Mouse (Mus musculus): ENCODE data around the gene Tmcc1.
"Not testable (repeated sequence)": the region's sequence is repeated elsewhere in the genome, so short reads cannot be mapped to it uniquely, and the experiment has no call there.

Gene Tmcc1

DNA sequence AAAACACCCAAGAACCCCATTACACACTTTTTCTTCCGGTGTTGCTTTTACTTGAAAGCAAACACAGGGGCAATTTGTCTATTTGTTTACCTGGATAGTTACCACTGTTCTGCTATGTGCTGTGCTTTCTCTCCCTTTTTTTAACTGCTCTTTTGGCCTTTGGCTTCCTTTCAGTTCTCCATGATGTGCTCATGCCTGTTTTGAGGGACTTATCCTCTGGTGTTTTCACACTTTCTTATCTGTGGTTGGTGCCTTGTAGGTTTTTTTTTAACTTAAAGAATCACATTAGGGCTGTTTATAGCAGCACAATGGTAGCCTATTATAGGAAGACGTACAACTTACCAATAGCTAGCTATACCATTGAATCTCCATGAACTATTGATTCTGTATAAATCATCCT is 51.6 kb downstream of the Tmcc1 start:
- no peak for DNase-seq

DNA sequence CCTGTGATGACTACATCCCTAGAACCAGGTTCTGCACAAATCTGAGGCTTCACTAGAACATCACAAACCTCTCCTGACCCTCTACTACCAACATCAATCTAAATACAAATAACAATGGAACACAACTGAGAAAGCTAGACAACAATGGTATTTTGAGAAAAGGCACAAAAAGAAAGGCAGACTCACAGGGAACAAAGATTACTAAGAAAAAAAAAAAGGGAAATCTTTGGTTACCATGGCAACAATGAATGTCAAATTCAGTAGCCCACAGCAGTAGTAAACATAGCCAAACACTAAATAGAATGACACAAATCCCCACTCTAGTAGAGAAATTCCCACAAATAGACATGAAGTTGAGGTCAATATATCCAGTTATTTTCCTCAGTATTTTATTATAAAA is 52.5 kb downstream of the Tmcc1 start:
- no peak for DNase-seq

DNA sequence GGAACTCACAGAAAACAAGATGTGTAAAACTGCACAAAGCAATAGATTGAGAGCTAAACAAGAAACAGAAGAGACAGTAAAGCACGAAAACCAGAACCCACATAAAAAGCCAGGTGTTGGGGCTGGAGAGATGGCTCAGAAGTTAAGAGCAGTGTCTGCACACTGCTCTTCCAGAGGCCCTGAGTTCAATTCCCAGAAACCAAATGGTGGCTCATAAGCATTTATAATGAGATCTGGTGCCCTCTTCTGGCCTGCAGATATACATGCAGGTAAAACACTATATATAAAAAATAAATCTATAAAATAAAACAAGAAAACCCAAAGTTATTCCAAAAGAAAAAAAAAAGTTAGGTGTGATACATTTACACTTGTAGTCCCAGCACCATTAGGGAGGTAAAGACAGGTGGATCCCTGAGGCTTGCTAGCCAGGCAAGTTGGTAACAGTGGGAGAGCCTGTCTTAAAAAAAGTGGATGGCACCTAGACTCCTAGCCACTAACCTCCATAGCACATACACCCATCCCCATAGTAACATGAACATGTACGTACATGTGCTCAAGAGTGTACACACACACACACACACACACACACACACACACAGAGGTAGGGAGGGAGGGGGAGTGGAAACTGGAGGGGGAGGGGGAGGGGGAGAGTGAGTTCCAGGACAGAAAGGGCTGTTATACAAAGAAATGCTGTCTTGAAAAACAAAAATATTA is 54.0 kb downstream of the Tmcc1 start:
- no peak for DNase-seq

DNA sequence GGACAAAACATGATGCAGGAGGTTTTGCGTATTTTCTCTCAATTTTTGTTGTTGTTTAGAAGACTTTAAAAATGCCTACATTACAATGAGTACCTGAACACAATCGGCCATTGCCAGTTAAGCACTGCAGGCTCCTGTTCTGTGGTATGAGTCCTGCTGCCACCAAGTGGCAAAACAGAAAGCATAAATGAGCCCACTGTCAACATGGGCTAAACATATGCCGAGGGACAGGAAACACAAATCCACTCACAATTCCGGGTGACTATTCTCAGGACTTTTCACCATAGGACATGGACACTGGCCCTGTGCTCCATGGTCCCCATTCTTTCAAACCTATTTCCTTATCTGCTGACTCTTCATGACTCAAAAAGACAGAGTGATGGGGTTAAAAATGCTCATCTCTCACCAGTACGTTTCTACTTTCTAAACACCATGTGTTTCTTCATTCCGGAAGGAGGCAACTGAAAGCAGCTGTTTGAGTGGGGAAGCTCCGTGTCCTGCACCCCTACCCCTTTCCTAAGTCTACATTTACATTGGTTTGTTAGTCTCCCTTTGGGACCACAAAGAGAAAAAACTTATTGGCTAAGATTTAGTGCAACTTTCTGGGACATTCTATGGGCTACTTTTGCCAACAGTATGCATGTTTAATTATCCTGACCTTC is 57.2 kb downstream of the Tmcc1 start:
- peak; percentile 25 to 50 for DNase-seq

DNA sequence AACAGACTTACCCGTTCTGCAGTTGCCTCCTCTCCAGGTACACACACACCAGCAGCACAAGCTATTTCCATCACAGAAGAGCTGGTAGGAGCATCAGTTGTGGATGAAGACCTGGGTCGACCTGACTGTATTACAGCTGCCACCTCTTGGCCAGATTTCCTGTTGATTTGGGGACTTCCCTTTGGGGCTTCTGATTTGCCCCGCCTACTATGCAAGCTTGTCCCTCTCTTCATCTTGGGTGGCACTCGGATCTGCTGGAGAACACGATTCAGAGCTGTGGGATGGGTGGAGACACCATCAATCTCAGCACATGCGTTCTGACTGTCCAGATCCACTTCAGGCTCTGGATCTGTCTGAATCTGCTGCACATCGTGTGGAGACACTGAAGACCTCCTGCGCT is 59.5 kb downstream of the Tmcc1 start:
- DNase-seq, result no peak

DNA sequence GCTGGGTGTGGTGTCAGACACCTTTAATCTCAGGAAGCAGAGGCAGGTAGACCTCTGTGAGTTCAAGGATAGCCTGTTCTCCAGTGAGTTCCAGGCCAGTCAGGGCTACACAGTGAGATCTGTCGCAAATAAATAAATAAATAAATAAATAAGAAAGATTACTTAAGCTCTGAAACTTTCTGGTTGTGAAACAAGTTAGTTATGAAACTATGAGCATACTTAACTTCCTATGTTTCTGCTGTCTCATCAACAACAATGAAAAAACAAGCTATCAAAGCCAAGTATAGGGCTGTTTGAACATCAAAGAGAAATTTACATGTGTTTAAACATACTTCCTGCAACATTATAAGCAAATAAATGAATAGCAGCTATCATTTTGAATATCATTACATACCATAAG is 61.5 kb downstream of the Tmcc1 start:
- no peak for DNase-seq

DNA sequence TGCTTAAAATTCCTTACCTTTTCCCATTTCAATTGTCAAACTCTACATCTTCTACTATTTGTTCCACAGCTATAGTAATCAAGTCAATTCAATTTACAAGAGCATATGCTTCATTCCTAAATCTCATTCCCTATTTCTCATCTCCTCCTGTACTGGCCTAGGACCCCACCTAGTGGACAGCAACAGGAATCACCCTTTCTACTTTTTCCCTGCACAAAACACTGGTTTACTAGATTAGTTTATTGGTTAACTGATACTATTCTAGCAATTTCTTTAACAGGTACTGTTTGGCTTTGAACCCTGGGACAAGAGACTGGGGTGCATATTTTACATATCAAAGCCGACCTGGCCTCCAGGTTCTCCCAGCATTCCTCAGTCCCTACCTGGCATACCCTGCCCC is 64.6 kb downstream of the Tmcc1 start:
- DNase-seq, result peak; percentile 43 to 45

DNA sequence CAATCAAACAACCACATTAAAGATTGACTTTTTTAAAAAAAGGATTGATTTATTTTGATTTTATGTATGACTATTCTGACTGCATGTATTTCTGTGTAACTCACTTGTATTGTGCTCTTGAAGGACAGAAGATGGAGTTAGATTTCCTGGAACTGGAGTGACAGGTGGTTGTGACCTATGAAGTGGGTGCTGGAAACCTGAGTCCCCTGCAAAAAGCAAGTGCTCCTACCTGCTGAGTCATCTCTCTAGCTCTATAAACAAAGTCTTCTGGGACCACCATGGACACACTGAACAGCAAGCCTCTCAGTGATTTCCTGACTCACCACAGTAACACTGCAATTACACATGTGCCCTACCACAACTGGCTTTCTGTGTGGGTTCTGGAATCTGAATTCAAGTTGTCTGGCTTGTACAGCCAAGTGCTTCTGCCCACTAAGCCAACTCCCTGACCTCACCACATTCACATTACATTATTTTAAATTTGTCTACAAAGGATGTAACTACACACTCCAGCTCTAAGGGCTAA is 65.3 kb downstream of the Tmcc1 start:
- no peak for DNase-seq

DNA sequence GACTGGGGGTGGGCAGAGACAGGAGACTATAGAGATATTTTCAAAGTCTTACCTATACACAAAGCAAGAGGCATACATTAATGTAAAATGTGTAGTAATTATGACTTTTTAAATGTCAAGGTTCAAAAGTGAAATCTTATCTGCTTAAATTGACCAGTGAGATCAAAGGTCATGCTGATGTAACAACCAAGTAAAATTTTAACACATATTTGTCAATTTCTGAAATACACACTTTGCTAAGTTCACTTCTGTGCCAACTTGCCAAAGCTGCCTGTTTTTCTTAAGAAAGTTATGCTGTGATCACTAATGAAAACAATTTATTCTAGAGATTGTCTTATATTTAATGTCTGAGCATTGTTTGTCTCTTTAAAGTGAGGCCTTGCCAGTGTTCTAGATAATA is 66.7 kb downstream of the Tmcc1 start:
- no peak for DNase-seq

DNA sequence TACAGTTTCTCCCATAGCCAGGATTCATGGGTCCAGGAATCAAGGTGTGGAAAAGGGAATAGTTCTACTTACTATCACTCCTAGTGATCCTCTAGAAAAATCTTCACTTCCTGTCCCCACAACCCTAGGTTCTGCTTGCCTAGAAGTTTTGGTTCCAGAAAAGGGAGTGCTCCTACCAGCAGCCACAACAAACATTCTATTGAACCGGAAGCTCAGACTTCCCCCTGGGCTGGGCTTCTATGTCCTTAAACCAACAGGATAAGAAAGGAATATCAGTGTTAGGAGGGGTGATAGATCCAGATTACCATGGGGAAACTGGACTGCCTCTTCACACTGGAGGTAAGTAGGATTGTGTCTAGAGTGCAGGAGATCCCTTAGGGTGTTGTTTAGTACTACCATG is 70.4 kb downstream of the Tmcc1 start:
- DNase-seq, result no peak

DNA sequence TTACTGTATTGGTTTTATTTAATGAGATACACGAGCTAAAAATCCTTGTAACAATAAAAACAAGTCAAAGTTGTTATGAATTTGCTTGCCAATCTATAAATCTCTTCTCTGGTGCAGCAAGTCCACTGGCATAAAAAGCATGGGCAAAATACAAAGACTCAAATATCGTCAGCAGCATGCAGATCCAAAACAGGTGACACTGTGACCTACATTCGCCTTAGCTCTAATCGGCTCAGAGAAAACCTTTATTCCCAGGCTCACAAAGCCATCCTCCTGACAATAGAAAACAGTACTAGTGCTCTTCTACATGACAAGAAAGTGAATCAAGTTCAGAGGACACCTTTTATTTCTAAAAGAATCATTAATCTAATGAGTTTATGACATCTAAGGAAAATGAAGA is 73.6 kb downstream of the Tmcc1 start:
- peak; percentile 10 to 26 for DNase-seq

DNA sequence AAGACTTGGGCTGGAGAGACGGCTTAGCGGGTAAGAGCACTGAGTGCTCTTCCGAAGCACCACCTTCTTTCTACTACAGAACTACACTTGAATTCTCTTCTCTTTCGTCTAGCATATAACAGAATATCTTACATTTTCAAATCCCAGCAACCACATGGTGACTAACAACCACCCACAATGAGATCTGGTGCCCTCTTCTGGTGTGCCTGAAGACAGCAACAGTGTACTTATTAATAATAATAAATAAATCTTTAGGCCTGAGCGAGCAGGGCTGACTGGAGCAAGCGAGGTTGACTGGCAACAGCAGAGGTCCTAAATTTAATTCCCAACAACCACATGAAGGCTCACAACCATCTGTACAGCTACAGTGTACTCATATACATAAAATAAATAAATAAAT is 76.7 kb downstream of the Tmcc1 start:
- not testable (repeated sequence) for DNase-seq

DNA sequence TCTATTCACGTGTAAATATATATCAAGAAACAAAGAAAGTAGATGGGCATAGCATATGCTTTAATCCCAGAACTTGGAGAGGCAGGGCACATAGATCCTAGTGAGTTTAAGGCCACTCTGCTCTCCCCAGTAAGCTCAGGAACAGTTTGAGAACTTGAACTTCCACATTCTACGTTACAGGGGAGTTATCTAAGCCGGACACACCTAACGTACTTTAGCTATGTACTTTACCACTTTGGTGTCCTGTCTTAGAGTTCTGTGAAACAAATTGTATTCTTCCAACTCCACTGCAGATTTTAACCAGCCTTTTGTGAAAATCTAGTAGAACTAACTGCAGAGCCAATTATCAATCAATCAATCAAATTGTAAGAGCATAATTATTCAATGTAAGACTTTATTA is 82.7 kb downstream of the Tmcc1 start:
- DNase-seq, result no peak

DNA sequence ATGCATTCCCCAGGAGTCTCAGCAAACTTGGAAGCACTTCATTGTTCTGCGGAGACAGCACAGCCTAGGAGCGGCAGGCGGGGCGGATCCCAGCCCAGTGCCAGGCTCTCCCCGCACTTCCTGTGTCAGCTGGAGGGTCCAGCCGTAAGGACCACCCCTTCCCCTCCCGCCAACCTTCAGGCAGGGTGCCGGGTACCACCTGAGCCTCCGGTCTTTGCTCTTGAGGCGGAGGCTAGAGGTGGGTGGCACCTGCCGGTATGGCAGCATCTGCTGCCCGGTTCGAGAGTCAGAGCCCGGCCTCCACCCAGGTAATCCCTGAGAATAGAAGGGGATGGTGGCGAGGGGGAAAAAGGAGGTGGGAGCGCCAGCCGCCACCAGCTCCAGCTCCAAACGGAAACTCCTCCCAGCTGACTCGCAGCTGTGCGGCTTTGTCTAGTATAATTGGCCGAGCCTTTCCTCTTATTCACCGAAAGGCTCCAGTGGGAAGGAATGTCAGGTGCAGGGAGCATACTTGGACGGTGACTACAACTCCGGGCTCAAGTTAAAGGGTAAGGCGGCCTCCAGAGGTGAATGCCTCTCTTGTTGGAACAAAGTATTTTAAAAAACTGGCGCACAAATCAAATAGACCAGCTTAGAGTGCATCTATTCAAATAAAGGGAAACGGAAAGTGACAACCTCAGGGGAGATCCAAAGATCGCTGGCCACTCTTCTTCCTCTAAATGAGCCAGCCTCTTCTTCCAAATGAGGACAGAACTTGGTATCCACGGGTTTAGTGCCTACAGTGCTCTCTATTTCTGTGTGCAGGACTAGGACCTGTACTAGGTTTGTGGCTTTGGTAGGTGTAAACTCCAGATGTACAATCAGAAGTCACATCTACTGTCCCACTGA is 85.6 kb downstream of the Tmcc1 start:
- DNase-seq, result peak; percentile 16

DNA sequence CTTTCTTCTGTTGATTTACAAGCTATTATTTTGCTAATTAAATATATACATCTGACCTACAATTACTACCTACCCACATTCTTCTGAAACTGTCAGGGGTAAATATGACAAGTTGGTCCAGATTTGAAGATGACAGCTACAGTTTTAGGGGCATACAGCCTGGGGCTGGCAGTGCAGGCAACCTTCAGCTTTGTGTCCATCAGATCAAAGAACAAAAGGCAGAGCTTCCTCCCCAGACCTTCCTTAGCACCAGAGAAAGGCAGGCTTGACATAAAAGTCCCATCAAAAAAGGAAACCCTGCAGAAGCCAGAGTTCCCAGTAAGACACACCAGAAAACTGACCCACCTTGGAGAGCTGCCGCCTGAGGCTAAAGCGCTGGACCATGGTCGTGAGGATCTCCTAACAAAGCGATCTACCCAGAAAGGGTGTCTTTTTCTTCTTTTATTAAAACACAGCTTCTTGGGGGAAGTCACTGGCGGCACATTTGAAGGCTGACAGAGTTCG is 86.3 kb downstream of the Tmcc1 start:
- no peak for DNase-seq

DNA sequence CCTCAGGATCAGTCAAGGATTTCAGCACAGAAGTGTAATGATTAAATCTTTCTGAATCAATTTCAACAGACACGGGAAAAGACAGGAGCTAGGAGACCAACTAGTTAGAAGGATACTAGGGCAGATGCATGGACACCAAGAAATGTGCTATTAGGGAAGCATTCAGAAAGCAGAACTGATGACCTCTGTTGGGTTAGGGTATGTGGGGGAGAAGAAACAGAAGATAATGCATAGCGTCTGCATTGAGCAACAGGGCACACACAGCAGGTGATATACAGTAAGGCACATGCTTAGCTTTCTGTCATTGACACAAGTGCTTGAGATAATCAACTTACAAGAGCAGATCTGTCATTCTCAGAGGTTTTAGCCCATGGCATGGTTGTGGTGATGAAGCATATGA is 95.7 kb downstream of the Tmcc1 start:
- no peak for DNase-seq

DNA sequence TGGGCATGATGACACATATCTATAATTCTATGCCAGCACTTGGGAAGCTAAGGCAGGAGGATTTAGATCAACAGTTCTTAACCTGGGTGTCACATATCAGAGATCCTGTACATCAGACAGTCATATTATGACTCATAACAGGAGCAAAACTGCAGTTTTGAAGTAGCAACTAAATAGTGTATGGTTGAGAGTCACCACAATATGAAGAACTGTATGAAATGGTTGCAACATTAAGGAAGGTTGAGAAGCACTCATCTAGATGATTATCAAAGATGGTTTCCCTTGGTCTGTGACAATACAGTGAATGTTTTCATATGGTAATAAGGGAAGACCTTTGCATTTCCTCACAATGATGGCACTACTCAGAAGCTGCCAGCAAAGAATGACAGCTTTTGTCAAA is 103.9 kb downstream of the Tmcc1 start:
- no peak for DNase-seq

DNA sequence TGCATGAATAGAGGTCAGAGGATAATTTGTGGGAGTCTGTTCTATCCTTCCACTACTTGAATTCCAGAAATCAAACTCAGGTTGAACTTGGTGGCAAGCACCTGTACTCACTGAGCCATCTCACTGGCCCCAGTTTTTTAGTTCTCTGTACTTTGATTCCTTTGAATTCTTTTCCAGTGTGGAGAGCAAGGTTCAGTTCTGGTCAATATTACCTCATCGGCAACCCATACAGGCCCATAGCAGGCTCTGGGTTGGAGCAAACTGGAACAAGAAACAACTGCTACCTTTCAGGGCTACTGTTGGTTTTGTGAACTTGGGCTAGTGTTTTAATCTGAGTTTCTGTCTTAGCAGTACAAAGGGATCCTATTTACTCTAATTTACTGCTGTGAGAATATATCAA is 107.2 kb downstream of the Tmcc1 start:
- DNase-seq, result no peak

DNA sequence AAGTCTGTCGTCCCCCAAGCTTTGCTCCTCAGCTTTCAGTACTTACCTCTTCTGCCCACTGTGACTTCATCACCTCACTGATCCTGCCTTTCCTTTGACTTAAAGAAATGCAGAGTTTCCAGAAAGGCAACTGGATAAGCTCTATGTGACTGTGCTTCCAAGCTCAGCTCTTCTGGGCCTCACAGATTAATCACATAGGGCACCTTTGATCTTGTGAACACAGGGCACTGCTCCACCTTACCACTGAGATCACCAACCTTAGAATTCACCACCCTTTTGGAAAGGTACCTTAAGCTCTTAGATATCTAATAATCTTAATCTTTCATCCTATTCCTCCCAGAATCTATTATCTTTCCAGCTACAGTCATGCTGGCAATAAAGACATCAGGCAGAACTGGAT is 111.0 kb downstream of the Tmcc1 start:
- DNase-seq, result no peak

DNA sequence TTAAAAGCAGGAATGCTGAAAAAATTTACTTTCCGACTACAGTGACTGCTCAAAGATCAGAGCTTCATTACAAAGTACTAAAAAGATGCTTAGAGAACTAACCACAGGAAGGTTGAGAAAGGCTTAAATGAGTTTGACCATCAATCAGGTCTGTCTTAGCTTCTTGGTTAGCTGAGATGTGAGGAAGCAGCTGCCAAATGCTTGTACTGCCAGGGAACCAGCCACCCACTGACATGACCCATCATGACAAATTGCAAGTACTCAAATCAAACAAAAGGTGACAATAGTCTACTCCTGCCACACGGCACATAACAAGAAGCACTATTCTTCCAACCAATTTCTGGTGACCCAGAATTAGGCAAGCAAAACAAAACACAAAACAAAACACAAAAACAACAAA is 111.9 kb downstream of the Tmcc1 start:
- DNase-seq, result no peak

DNA sequence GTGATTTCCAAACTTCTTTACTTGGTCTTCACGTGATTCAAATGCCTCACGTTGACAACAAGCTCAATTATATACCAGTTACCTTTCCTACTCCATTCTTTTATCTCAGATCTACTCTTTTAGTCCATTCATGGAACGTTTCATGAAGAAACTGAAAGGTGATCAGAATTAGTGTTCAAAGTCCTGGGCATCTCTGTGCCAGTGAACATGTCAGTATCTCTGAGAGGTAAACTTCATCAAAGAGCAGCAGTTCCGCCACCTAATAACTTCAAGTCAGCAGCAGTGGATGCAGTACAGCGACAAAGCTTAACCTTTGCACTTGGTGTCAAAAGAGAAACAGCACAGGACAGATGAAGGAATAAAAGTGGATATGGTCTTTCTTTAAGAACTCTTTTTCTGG is 112.5 kb downstream of the Tmcc1 start:
- DNase-seq, result no peak

DNA sequence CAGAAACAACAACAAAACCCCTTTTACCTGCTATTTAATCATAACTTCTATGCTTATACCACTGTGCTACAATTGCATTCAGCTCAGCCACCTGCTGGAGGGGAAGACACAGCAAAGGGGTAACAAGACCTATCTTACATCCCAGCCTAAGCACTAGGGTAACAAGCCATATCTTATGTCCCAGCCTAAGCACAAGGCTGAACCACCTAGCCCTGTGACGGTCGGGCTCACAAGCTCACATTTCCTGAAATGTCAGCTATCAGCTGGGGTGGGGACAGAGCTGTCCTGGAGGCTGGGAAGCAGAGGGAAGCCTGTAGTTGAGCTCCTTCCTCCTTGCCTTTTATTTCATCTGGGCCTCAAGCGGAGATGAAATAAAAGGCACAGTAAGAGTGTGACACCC is 115.7 kb downstream of the Tmcc1 start:
- DNase-seq, result no peak

DNA sequence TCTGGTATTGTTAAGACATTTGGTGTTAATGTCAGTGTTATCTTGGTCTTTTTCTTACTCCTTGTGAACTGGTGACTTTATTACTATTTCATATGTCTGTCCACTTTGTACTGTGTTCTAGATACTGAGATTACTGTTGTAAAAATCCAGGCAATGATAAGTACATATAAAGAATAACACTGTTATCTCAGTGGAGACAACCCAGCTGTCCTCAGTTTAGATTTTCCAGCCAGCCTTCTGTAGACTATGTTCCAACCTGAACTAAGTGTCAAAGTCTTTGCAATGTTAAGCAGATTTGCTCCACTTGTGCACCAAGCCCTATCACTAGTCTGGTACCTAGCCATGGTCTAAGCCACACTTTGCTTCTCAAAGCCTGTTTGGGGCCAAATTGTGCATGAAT is 118.4 kb downstream of the Tmcc1 start:
- no peak for DNase-seq

Data from cerebellum, postnatal 36 days (tissue).